Mouse (Mus musculus): ENCODE measurements at regions not wholly inside any gene's neighbourhood (a gene's known extent, or its start where the extent isn't known, plus 50 kb on each side); places are given as distances from the start of the nearest gene placed in this dataset.
A peak's percentile ranks its signal among the peaks of the same experiment; 100 is the strongest.

DNA sequence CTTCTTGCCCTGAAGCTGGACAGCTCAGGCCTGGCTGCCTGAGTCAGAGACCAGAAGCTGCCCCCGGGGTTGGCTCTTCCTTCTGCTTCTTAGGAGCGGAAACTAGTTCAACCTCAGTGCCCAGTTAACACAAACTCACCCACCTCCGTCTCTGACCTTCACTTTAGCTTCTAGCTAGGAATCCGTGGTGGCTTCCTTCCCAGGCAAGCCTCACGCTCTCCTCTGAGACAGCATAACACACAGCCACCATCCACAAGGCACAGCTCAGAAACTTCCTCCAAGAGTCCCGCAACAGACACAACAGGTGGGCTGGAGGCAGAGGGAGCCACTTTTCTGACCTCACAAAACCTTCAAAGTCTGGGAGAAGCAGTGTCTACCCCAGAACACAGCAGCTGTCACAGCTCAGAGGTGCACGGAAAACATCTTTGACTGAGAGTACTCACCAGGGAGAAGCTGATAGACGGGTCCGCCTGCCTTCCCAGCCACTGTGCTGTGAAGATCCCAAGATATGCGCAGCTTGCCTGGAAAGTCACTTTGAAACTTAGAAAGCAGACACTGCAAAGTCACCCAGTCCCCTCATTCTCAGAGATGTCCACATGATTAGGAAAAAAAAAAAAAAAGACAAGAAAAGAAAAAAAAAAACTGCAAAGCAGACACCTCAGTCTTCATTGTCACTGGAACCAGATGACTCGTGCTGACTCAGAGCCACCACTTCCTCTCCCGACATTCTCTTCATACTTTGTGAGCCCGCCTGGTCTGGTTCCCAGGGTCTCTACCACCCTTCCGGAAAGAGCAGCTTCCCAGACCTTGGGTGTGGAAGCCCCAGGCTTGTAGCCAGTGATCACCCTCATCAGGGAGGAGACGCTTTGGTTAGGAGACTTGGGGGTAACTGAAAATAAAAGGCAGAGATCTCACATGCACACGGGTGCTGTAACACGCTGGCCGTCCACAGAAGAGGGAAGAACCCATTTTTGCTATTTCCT is 162.1 kb upstream of the Spdye4c start:
- TF ChIP-seq ZNF384 (IDR thresholded peaks at IDR 0.05; ENCODE audit: low read depth, low read length) (0 out of 2 replicates have a peak, but pooled peaks have one; percentile 33), ZC3H11A (IDR thresholded peaks at IDR 0.05; ENCODE audit: borderline replicate concordance, low read depth, low read length) (no peak), CHD2 (IDR thresholded peaks at IDR 0.05; ENCODE audit: low read depth, low read length) (no peak)
